Mouse (Mus musculus): ENCODE data around the gene Itpr1.

Itpr1 gene

DNA sequence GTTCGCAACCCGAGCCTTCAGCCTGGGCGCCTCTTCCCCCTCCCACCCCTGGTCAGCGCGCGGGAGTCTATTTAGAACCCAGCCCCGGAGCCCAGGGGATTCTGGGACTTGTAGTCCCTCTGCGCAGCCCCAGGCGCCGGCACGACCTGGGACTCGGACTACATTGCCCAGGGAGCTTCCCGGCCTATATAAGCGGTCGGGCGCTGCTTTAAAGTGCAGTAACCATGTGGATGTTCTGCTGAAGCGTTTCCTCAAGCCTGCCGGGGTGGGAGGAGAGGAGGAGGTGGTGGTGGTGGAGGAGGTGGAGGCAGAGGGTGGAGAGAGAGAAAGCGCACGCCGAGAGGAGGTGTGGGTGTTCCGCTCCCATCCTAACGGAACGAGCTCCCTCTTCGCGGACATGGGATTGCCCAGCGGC lies at the start of gene Itpr1:
Itpr1 (plus strand) TSS at position 216 of the 415 bp plus-strand sequence.
- peak; percentile 97 to 98 for DNase-seq (ENCODE audit: low spot score in 2 of 2)

DNA sequence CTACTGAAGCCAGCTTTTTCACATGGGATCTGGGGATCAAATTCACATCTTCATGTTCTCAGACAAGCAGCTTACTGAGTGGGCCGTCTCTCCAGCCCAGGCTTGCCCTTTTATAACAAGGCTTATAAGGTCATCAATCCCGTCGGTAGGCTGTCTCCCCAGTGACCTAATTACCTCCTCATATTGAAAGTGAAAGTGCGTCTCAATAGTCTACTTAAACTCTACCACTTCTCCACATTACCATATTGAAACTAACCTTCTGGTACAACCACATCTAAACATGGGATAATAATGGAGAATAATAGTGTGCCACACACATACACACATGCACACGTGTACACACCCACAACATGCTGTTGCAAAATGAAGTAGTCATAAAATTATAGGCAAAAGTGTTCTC lies 48.0 kb upstream of the Itpr1 start:
- DNase-seq (ENCODE audit: low spot score in 2 of 2), result no peak

DNA sequence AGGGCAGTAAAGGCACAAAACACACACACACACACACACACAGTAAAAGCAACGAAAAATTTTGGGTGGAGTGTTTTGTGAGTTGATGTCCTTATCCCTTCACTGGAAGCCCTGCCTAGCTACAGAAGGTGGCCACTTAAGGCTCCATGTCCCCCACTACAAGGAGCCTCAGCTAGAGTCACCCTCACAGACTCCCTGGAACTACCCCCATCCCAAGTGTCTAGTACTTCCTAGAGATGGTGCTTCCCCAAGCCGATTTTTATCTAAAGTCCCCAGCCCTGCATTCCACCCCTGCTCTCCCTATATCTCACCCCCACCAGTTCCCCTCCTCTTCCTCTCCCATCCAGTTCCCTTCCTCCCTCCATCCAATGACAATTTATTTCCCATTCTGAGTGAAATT lies 47.3 kb upstream of the Itpr1 start:
- DNase-seq (ENCODE audit: low spot score in 2 of 2), result no peak

DNA sequence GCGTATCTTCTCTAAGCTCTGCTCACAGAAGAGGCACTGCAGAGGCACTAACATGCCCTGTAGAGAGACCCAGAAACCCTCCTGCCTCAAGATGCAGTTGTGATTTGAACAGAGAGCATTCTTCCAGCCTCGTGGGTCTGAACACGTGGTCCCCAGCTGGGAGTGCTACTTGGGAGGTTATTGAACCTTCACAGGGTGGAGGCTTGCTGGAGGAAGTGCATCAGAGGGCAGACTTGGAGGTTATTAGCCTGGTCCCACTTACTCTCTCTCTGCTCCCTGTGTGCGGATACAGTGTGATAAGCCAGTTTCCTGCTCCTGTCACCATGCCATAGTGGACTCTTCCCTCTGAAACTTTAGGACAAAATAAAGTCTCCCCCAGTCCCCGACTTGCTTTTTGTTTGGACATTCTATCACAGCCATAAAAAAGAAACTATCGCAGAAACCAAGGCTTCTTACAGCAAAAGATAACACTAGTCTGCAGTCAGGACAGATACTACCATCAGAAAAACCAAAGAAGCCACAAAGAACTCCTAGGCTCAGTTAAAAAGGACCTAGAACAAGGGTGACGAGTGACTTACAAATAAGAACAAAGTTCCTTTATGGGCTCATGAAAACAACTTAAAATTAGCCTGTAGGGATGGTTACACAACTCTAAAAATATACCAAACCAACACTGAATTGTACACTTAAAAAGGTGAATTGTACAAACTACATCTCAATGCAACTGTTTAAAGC lies 44.8 kb upstream of the Itpr1 start:
- no peak for DNase-seq (ENCODE audit: low spot score in 2 of 2)

DNA sequence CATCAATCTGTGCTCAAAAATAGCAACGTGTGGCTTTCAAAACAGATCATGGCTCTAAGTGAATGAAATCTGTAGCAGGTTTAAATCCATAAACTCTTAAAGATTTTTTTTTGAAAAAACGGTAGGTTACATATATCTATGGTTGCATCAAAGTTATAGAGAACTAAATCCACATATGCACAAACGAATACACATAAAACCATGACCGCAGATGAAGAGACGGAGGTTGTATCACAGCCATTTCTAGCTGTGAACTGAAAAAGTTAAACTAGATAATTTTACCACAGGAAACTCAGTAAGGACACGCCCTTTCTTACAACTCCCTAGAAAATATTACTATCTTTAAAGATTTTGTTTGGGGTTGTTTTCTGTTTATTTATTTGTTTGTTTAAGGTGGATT lies 44.2 kb upstream of the Itpr1 start:
- no peak for DNase-seq (ENCODE audit: low spot score in 2 of 2)

DNA sequence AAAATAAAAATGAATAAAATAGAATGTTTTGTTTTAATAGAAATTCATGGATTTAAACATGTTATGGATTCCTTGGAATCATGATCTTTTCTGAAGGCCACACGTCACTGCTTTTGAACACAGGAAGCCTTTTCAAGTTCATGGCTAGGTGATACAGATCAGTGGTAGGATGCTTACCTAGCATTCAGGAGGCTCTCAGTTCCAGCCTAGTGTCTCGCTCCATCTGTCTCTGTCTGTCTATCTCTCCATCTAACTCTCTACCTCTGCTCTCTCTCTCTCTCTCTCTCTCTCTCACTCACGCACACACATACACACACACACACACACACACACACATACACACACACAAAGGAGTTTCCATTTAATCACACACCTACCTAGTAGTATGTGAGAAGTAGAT lies 43.4 kb upstream of the Itpr1 start:
- DNase-seq (ENCODE audit: low spot score in 2 of 2), result no peak

DNA sequence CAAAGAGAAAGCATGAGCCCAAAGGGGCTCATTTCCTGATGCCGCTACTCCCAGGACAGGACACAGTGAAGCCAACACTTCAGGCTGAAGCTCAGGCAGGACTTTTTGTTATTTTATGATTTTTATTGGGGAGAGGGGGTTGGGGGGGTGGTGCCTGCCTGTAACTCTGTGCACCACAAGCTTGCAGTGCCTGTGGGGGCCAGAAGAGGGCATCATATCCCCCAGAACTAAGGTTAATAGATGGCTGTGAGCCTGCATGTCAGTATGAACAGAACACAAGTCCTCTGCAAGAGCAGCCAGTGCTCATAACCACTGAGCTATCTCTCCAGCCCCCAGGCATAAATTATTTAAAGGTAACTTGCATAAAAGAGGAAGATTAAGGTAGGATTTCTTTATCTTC lies 40.7 kb upstream of the Itpr1 start:
- DNase-seq (ENCODE audit: low spot score in 2 of 2), result no peak

DNA sequence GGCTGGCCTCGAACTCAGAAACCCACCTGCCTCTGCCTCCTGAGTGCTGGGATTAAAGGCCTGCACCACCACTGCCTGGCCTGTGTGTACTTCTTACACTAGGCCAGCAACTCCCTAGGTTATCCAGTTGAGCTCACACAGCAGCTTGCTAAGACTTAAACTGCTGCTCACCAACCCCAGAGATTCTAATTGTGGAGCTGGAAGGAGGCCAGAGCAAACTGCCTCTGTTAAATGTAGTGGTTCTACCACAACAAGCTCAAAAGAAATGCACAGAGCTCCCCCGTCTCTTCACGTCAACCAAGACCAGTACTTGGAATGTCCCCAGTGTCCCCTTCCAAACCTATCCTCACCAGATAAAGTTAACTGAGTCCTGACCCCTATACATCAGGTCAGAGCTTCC lies 38.7 kb upstream of the Itpr1 start:
- DNase-seq (ENCODE audit: low spot score in 2 of 2), result peak in 1 of 2 experiments; percentile 26

DNA sequence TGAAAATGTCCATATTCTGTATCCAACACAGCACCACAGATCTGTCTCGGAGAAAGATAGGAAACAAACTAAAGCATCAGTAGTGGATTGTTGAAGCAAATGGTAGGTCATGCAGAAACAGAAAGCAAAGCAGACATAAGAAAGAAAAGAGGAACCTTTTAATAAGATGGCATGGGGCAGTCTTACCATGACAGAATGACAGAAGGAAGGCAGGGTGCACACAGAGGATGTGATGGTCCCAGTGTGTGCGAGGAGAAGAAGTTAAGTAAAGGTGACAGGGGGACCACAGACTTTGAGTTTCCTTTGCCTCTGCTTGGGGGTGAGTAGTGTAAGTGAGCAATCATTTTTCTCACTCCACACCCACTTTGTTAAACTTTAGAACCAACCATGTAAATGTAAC lies 33.8 kb upstream of the Itpr1 start:
- DNase-seq (ENCODE audit: low spot score in 2 of 2), result no peak

DNA sequence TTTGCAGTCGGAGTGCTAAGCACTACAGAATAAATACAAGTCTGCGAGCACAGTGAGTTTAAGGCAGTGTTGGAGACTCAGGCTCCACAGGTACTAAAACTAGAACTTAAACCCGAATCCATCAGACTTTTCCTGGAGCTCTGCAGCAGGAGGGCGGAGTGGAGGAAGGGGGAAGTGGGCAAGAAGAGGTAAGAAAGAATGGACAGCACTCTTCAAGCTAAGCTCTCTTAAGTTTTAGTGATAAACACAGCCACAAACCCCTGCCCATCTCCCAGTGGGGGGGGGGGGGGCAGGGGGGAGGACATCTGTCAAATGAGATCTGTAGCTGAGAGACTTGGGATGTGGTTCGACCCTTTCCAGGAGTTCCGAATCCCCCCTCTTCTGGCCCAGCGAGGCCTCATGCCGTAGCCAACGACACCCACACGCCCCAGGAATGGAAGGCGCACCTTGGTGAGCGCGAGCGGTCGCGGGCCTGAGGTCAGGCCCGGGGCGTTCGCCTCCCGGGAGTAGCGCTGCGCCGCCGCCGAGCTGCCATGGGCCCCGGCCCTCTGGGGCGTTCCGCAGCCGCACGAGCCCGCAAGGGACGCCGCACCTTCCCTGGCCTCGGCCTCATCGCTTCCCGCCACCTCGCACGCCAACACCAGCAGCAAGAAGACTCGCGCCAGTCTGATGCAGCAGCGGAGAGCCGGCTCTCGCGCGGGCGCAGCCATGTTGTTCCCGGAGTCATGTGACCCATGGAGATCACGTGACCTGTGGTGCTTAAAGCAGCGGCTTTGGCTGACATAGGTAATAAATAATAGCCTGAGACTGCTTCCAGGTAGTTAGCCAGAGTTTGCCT lies 27.8 kb upstream of the Itpr1 start, which contains the start of gene Sumf1:
Sumf1 (minus strand) TSS at position 736 of the 838 bp plus-strand sequence.
- peak; percentile 88 to 93 for DNase-seq (ENCODE audit: low spot score in 2 of 2)

DNA sequence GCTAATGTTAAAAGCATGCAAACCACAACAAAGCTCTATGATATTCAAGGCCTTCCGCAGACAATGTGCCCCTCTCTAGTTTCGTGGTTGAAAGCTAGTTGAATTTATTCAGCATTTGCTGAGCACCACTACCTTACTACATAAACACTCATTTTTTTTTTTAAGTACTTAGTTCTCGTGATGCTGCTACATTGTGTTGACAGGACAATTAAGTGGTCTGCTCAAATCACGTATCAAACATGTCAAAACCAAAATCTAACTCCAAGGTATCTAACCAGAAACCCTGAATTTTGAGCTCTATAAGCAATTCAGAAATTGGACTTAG lies 27.2 kb upstream of the Itpr1 start:
- no peak for DNase-seq (ENCODE audit: low spot score in 2 of 2)

DNA sequence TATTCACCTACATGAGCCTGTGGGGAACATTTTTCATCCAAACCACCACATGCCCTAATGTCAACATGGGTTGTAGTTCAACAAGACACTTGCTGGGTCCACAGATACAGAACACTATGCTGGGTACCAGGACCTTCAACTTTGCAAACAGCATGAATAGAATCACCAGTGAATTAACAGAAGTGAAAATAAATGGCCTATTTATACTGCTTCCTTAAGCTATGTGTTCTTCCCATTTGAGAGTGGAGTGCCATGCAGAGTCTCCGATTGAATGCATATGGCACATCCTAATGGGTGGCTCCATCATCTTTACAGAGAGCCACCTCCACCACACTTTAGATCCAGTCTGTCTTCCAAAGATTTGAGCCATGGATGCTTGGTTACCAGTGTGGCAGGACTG lies 22.2 kb upstream of the Itpr1 start:
- DNase-seq (ENCODE audit: low spot score in 2 of 2), result no peak

DNA sequence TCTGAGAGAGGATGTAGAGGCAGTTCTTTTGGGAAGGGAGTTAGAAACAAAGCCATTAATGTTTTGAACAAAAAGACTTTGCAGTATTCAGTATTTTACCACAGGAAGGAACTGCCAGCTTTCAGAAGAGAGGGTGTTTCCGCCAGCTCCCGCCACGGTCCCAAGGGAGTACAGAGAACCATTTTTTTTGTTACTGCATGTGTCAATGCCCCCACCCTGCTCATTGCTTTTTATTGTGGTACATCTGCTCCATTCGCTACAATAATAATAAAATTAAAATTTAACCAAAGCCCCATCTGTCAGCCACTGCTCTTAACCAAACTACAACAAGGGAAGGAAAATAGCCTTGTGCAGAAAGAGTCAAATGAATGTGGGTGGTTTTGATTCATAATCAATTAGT lies 20.3 kb upstream of the Itpr1 start:
- DNase-seq (ENCODE audit: low spot score in 2 of 2), result no peak

DNA sequence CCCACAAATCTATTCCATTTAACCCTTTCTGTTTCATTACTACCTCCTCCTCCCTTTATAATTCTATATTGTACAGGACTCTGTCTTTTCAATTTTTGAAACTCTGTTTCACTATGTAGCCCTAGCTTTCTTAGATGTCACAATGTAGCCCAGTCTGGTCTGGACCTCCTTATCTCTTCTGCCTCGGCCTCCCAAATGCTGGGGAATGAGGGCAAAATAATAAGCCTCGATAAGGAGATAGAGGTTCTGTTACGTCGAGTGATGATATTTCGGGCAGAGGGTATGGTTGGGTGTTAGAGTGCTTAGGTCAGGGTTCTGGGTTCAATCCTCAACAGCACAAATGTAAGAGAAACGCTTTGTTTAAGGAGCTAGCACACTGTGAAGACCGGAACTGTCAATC lies 16.2 kb upstream of the Itpr1 start:
- no peak for DNase-seq (ENCODE audit: low spot score in 2 of 2)

DNA sequence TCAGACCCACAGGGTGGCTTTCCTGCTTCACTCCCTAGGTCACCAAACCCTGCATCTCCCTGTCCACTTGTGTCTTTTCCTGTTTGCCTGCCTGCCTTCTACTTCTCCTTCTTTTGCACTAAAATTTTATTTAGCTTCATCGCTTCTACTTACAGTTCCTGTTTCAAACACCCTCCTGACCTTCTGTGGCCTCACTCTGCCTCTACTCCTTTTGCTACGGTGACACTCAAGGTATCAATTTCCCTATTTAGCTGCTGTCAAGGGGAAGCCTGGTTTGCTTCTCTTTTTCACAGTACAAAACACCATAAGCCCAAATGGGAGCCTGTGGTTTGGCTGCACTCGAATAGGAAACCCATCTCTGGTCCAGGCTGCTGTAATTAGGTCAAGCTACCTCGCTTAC lies 15.8 kb upstream of the Itpr1 start:
- no peak for DNase-seq (ENCODE audit: low spot score in 2 of 2)

DNA sequence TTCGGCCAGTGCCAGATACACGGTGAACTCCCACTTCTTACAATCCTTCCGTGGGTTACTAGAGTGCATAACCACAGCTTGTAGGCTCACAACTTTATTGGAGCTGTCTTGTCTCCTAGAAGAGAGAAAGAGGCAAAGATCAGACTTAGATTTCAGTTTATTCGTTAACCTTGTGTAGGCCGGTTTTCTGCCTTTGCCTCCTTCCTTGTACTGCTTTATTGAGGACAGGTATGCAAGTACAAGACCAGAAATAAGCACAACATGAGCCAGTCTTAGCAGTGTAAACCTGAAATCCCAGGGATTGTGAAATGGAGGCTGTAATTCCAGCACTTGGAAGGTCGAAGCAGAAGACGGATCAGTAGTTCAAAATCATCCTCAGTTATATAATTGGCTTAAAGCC lies 14.6 kb upstream of the Itpr1 start:
- no peak for DNase-seq (ENCODE audit: low spot score in 2 of 2)

DNA sequence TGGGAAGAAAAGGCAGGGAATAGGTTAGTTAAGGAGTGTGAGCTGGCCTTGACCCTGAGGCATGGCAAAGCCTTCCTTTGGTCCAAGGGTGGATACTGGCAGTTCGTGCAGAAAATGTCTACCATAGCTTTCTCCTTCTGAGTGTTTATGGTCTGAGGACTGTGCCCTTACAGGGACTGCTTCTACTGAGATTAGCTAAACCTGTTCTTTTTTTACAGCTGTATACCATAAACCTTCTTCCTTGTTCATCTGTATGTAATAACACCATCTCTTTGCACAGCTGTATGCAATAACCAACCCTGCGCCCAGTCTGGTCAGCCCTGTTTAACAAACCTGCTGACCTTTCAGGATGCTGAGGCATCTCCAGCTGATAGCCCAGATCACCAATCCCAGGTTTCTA lies 8.6 kb upstream of the Itpr1 start:
- no peak for DNase-seq (ENCODE audit: low spot score in 2 of 2)

DNA sequence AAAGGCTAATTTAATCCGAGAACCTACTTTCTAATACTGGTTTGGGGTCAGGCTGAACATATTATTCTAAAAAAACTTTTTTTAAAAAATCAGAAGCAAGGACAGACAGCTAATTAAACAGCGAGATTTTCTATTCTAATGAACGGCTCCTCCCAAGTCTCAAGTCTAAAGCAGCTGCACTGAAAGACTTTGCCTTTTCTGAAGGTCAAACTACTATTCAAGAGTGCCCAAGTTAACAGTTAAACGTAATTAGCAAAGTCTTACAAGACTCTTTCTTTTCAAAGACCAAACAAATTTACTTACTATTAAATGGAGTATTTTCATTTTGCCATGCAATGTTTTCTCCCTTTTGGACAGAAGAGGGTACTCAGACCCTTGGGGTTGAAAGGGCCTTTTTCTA lies 6.8 kb upstream of the Itpr1 start:
- no peak for DNase-seq (ENCODE audit: low spot score in 2 of 2)

DNA sequence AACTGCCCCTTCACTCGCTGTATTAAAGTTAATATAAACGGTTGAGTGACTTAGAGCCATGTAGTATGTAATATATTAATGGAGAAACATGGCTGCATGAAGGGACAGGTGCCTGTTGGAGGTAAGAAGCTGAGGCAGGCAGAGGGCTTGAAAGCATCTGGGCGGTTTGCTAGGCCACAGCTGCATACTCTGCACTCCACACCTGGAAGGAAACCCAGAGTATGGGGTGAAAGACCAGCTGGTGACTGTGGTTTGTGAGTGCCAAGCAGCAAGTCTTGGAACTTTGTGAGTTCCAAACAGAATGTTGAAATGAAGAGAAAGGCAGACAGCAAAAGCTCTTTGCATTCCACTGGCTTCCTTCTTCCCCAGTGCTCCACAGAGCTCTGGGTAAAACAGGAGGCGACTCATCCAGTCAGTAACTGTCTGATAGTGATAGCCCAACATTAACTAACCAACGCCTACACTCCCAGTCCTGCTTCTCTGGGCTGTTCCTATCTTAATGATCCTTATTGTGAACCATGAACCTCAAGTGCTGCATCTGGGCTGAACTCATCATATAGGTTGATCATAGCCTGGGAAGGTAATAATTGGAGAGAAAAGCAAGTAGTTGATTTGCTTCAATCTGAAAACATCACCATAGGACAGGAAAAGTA lies 5.9 kb upstream of the Itpr1 start:
- no peak for DNase-seq (ENCODE audit: low spot score in 2 of 2)

DNA sequence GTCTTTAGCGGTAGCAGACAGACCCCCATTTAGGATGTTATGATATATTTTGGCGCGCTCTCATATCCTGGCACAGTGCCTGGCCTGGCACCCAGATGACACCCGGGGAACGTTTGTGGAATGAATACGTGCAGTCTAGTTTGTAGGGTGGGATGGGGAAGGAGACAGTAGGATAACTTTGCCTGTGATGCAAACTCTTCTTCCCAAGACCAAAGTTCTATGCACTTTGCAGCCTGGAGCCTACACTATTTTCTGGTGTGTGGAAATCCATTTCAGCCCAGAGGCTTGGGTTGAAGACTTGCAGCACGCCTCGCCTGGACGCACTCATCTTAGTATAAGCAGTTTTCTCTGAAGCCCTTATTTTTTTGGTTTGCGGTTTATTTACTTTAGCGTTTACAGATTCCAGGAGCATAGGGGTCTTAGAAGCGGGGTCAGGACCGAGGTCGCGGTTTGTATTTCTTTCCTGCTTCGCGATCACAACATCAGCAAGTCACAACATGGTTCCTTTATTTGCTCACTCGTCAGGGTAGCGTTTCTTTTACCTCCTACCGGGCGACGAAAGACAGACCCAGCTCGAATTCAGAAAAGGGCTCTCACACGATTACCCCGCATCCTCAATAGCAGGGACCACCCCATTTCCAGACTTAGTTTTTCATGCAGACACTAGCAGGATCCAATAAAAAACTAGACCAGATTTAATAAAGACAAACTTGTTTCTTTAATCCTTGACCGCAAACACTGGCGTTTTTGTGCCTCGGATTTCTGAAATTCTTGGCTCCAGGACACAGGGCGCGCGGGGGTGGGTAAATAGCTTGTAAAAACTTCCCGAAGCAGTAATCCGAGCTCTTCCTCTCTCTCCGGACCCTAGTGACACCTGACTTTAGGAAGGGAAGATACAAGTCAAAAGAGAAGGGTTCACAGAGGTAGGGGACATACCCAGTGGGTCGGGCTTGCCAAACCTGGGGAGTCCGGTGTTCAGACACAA lies 708 bp upstream of the Itpr1 start:
- no peak for DNase-seq (ENCODE audit: low spot score in 2 of 2)

DNA sequence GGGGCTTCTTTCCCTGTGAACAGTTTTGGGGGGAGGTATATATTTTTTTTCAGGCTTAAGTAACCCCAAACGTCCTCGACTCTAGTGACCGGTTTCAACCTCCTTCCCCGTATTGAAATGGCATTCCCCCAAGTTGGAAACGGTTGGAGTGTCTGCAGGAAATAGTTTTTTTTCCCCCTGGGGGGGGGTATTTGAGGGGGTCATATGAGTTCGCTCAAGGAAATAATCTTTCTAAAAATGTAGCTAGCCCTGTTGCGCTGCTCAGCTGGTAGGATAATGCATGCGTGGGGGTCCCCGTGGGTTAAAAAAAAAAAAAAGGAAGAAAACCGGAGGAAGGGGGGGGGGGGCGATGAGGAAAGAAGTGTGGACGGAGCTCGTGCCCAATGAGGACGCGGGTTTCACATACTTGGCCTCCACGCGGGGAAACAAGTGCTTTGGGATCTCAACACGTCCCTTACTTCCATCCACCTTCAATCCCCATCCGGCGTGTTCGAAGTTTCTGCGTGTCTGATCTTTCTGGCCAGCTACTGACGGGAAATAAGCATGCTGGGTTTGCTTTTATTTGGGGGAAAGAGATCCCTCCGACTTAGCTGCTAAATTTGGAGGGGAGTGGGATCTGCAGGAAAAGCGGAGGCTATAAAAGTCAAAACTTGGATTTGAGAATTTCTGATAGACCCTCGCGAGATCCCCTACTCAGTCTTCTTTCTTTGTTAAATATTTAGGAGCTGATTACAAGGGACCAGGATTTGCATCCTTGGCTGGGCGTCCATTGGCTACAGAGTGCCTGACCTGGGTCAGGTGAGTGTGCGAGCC lies 791 bp downstream of the Itpr1 start:
- no peak for DNase-seq (ENCODE audit: low spot score in 2 of 2)

Data from frontal cortex, postnatal 36 days (tissue).